Mouse (Mus musculus): Measurements from ENCODE around the gene Sept10. TPM values are rescaled to one million over a fixed set of nuclear protein-coding genes. Genes with fewer than 3 reads are reported as not detected.

Gene Sept10
- polyA plus RNA-seq, 2 experiments = 8.1 to 10.9 TPM

DNA sequence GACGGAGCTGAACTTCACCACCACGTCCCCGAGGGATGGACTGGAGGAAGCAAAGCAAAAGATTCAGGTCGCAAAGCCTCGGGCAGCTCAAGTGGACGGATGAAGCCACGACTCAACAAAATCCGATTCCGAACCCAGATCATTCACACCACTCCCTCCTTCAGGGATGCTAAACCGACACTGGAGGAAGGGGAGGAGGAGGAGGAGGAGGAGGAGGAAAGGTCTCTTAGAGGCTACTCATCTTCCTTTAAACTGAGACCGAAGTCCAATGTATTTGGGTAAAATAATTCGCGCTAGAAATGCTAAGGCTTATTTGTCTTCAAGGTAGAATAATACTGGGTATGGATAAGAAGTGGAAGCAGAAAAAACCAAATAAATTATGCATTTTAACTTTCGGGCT is 1.7 kb upstream of the Sept10 start:
- no peak for DNase-seq (ENCODE audit: low read depth in 3 of 3, low spot score in 3 of 3)
- Histone ChIP-seq H3K4me2 (ENCODE audit: low read depth) (peak overlapping the region; percentile 80), H3K4me1 (replicated peaks; ENCODE audit: control insufficient read depth in 2 of 2, insufficient read depth in 2 of 2, low read length in 1 of 2) (no peaks in the 10 kb centered on the region), H3K27me3 (ENCODE audit: control insufficient read depth, insufficient read depth, low read length) (peaks cover 47% of the 10 kb centered on the region), H3K36me3 (replicated peaks; ENCODE audit: control insufficient read depth, insufficient read depth, low read depth) (no peaks in the 10 kb centered on the region), H3K9me3 (ENCODE audit: control insufficient read depth, low read length) (no peaks in the 10 kb centered on the region), H3K27ac (no peak overlapping the region), H3K4me3 (ENCODE audit: insufficient read depth in 1 of 2, low read depth in 2 of 2, low read length in 2 of 2) (peak overlapping the region; percentile 62 to 64; a peak in 3 of 4 replicates), H3K9ac (replicated peaks) (no peak overlapping the region)
- TF ChIP-seq EP300 (IDR thresholded peaks at IDR 0.05; ENCODE audit: low read depth) (no peak), CTCF (IDR thresholded peaks at IDR 0.05; ENCODE audit: low read depth) (no peak)
- ATAC-seq (ENCODE audit: insufficient read depth) = no peak
- WGBS (ENCODE audit: insufficient replicate concordance) = 37% methylated on average over 14 of the region's 14 CpGs

DNA sequence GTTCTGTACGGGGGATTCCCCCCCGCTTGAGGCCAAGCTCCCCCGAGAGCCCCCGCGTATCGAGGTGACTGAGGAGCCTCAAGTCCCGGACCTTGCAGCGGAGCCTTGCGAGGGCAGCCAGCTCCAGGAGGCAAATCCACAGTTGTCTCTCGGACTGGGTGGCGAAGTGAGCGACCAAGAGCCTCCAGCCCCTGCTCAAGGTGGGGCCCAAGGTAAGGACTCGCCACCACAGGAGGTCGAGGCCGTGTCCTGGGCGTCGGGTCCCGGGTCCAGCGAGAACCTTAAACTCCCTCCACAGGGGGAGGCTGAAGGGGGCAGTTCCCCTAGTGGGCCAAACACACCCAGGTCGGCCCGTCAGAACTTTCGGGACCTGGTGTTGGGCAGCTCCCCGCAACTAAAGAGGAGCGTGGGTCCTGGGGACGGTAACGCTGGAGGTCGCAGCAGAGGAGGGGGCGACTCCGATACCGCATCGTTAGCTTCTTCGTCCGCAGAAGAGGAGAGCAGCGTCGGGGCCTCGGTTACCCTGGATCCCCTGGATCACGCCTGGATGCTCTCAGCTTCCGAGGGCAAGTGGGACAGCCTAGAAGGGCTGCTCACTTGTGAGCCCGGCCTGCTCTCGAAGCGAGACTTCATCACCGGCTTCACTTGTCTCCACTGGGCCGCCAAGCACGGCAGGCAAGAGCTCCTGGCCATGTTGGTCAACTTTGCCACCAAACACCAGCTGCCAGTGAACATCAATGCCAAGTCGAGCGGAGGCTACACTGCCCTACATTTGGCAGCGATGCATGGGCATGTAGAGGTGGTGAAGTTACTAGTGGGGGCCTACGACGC is 839 bp upstream of the Sept10 start:
- peaks cover 47% of the 10 kb centered on the region for H3K27me3 ChIP-seq (ENCODE audit: control insufficient read depth, insufficient read depth, low read length)
- no peaks in the 10 kb centered on the region for H3K36me3 ChIP-seq (replicated peaks; ENCODE audit: control insufficient read depth, insufficient read depth, low read depth)
- 5% methylated on average over 48 of the region's 49 CpGs for WGBS (ENCODE audit: insufficient replicate concordance)
- H3K4me1 ChIP-seq (replicated peaks; ENCODE audit: control insufficient read depth in 2 of 2, insufficient read depth in 2 of 2, low read length in 1 of 2) = no peaks in the 10 kb centered on the region
- no peak for TF ChIP-seq EP300 (IDR thresholded peaks at IDR 0.05; ENCODE audit: low read depth)
- no peak for TF ChIP-seq CTCF (IDR thresholded peaks at IDR 0.05; ENCODE audit: low read depth)
- no peak for ATAC-seq (ENCODE audit: insufficient read depth)
- H3K4me2 ChIP-seq (ENCODE audit: low read depth) = peak overlapping the region; percentile 80
- H3K4me3 ChIP-seq (ENCODE audit: insufficient read depth in 1 of 2, low read depth in 2 of 2, low read length in 2 of 2) = peak overlapping the region; percentile 62 to 64
- no peak for DNase-seq (ENCODE audit: low read depth in 3 of 3, low spot score in 3 of 3)
- peak overlapping the region; percentile 28 for H3K9ac ChIP-seq (replicated peaks)
- H3K27ac ChIP-seq = no peak overlapping the region
- no peaks in the 10 kb centered on the region for H3K9me3 ChIP-seq (ENCODE audit: control insufficient read depth, low read length)

DNA sequence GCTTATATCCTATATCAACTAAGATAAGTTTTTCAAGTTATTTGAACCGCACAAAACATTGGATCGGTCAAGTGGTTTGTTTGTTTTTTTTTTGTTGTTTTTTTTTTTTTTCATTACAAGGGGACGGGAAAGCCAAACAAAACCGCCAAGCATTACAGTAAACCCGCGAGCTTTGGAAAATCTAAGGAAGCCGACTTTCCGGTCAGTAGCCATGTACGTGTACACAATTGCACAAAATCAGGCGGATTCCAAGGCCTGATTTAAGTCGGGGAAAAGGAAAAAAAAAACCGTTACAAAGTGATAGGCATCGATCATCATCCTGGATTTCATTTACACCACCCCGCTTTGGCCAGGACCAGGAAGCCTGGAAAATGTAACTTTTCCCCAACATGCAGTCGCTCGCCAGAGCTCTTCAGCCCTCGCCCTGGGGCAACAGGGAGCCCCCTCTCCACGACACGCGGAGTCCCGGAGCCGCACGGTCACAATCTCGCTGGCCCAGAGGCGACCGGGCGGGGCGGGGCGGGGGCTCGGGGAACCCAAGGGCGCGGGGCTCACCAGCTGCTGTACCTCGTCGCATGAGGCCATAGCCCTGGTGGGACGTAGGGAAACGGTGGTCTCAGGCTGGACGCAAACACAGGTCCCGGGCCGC is 699 bp downstream of the Sept10 start:
- no peak for TF ChIP-seq CTCF (IDR thresholded peaks at IDR 0.05; ENCODE audit: low read depth)
- WGBS (ENCODE audit: insufficient replicate concordance) = 1% methylated on average over 39 of the region's 39 CpGs
- no peak for DNase-seq (ENCODE audit: low read depth in 3 of 3, low spot score in 3 of 3)

DNA sequence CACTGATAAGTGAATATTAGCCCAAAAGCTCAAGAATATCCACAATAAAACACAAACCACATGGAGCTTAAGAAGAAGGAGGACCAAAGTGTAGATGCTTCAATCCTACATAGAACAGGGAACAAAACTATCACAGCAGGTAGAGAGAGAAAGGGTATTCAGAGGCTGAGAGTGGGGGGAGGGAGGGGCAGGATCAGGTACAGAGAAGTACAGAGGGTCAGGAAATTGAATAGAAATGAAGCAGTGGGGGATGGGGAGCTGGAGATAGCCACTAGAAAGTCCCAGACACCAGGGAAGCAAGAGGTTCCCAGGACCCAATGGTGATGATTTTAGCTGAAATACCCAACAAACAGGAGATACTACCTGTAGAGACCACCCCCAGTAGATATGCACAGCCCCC is 21.6 kb downstream of the Sept10 start:
- Histone ChIP-seq H3K9me3 (ENCODE audit: control insufficient read depth, low read length) (no peaks in the 10 kb centered on the region), H3K4me3 (ENCODE audit: insufficient read depth in 1 of 2, low read depth in 2 of 2, low read length in 2 of 2) (no peak overlapping the region), H3K27ac (no peak overlapping the region), H3K9ac (replicated peaks) (no peak overlapping the region), H3K4me2 (ENCODE audit: low read depth) (no peak overlapping the region), H3K4me1 (replicated peaks; ENCODE audit: control insufficient read depth in 2 of 2, insufficient read depth in 2 of 2, low read length in 1 of 2) (no peaks in the 10 kb centered on the region), H3K27me3 (ENCODE audit: control insufficient read depth, insufficient read depth, low read length) (no peaks in the 10 kb centered on the region), H3K36me3 (replicated peaks; ENCODE audit: control insufficient read depth, insufficient read depth, low read depth) (no peaks in the 10 kb centered on the region)
- TF ChIP-seq CTCF (IDR thresholded peaks at IDR 0.05; ENCODE audit: low read depth) (no peak), EP300 (IDR thresholded peaks at IDR 0.05; ENCODE audit: low read depth) (no peak)
- DNase-seq (ENCODE audit: low read depth in 3 of 3, low spot score in 3 of 3) = no peak
- no peak for ATAC-seq (ENCODE audit: insufficient read depth)

More for the DNA sequence above, 699 bp downstream of the Sept10 start:
- H3K36me3 ChIP-seq (replicated peaks; ENCODE audit: control insufficient read depth, insufficient read depth, low read depth) = no peaks in the 10 kb centered on the region
- H3K4me2 ChIP-seq (ENCODE audit: low read depth) = peak overlapping the region; percentile 80
- no peaks in the 10 kb centered on the region for H3K9me3 ChIP-seq (ENCODE audit: control insufficient read depth, low read length)
- H3K9ac ChIP-seq (replicated peaks) = peak overlapping the region; percentile 52
- H3K4me3 ChIP-seq (ENCODE audit: insufficient read depth in 1 of 2, low read depth in 2 of 2, low read length in 2 of 2) = peak overlapping the region; percentile 62 to 64
- no peak overlapping the region for H3K27ac ChIP-seq
- peaks cover 43% of the 10 kb centered on the region for H3K27me3 ChIP-seq (ENCODE audit: control insufficient read depth, insufficient read depth, low read length)
- peak; percentile 42; the same call in 1 of the 2 replicates for ATAC-seq (ENCODE audit: insufficient read depth)
- no peaks in the 10 kb centered on the region; a peak in 1 of 4 replicates for H3K4me1 ChIP-seq (replicated peaks; ENCODE audit: control insufficient read depth in 2 of 2, insufficient read depth in 2 of 2, low read length in 1 of 2)

DNA sequence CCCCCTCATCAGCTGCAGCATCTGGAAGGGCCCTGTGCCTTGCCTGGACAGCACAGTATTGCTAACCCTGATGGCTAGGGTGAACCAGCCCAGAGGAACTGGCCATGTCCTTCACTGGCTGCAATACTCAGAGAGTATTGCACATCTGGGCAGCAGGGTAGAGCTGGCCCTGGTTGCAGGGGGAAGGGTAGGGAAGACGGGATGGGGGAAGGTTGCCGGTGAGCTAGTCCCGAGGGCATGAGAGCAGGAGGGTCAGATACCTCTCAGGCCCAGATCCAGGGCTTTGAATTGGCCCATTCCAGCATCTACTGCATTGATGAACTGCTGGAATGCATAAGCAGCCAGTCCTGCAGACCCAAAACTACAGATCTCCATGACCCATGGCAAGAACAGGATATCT is 24.9 kb downstream of the Sept10 start:
- Histone ChIP-seq H3K27me3 (ENCODE audit: control insufficient read depth, insufficient read depth, low read length) (no peaks in the 10 kb centered on the region), H3K4me2 (ENCODE audit: low read depth) (no peak overlapping the region), H3K9ac (replicated peaks) (no peak overlapping the region), H3K9me3 (ENCODE audit: control insufficient read depth, low read length) (no peaks in the 10 kb centered on the region), H3K36me3 (replicated peaks; ENCODE audit: control insufficient read depth, insufficient read depth, low read depth) (no peaks in the 10 kb centered on the region), H3K27ac (no peak overlapping the region), H3K4me1 (replicated peaks; ENCODE audit: control insufficient read depth in 2 of 2, insufficient read depth in 2 of 2, low read length in 1 of 2) (no peaks in the 10 kb centered on the region), H3K4me3 (ENCODE audit: insufficient read depth in 1 of 2, low read depth in 2 of 2, low read length in 2 of 2) (no peak overlapping the region)
- DNase-seq (ENCODE audit: low read depth in 3 of 3, low spot score in 3 of 3) = no peak
- TF ChIP-seq EP300 (IDR thresholded peaks at IDR 0.05; ENCODE audit: low read depth) (no peak), CTCF (IDR thresholded peaks at IDR 0.05; ENCODE audit: low read depth) (no peak)
- no peak for ATAC-seq (ENCODE audit: insufficient read depth)
- 74% methylated on average over 3 of the region's 3 CpGs for WGBS (ENCODE audit: insufficient replicate concordance)

Measured in liver, embryonic 14.5 days (tissue).